Mouse (Mus musculus): Measurements from ENCODE around the gene Fam81a. TPM values are rescaled to one million over a fixed set of nuclear protein-coding genes. Genes with fewer than 3 reads are reported as not detected.

The Fam81a gene
- not detected in 4 replicates for total RNA-seq (2023)

GRCm38 (mm10) chr9:70142460-70142859 lies at the start of gene Fam81a:
TSS of gene Fam81a (minus strand) at chr9:70142560.

Other genes with a start within 250 kb of the Fam81a start
- 52.5 to 76.4 TPM (median 64.4 TPM) in 4 replicates for gene Bnip2, start 153.1 kb downstream of the Fam81a start, total RNA-seq (2023)
- gene Gtf2a2, start 130.0 kb downstream of the Fam81a start, total RNA-seq (2023): 103 to 131 TPM (median 121 TPM) in 4 replicates
- gene Gcnt3, start 104.5 kb downstream of the Fam81a start, total RNA-seq (2023): 0.14 TPM in 1 of 4 replicates, not detected in the others
- 205 to 222 TPM (median 212 TPM) in 4 replicates for gene Myo1e, start 64.8 kb upstream of the Fam81a start, total RNA-seq (2023)

Measured in B cell, adult 62 days (primary cell).